Mouse (Mus musculus) embryonic stem cell, embryonic (primary cell): ENCODE measurements around the gene Vwa7.

Source experiments
- CTCF ChIA-PET, 4 experiments: fragments of 300-600 bp in 2 of 4; fragments of 350-600 bp in 2 of 4; sonication (Branson Sonifier 250); formaldehyde crosslinking; loops; one replicate each; lab custom pipeline; 2022; ENCODE audit warnings: inconsistent platforms in 2 of 4; lab: Charles Lee
- POLR2A ChIA-PET, 4 experiments: fragments of 300-600 bp in 2 of 4; fragments of 350-600 bp in 2 of 4; sonication (Branson Sonifier 250); formaldehyde crosslinking; loops; one replicate each; lab custom pipeline; 2022; ENCODE audit warnings: antibody characterized with exemption in 4 of 4, inconsistent platforms in 1 of 4; lab: Charles Lee

Vwa7 gene

GRCm38 (mm10) chr17:35023221-35023620, 6.8 kb downstream of the Vwa7 start:
- POLR2A ChIA-PET, result interaction anchor here in 2 of 4 experiments (1.0 to 2.5 kb wide), 7 partner anchors 14 to 140 kb away, joined by 3 to 10 read pairs (median 4); partner anchors contain the start of genes Csnk2b (in 1 of the 2), Gpank1 (in 1 of the 2) and Ly6g6e (in 1 of the 2)
- CTCF ChIA-PET, result interaction anchor here in 2 of 4 experiments (1.4 to 2.7 kb wide), 3 partner anchors 10 to 74 kb away, joined by 3 to 12 read pairs (median 3); partner anchors contain the start of gene Abhd16a (in 1 of the 2)

- ChIA-PET CTCF (interaction anchor here in 1 of 4 experiments (1.8 kb wide), 1 partner anchor 73 kb away, joined by 3 read pairs; no protein-coding TSS in a partner anchor), POLR2A (interaction anchor here in 3 of 4 experiments (0.5 to 1.7 kb wide), 8 partner anchors 9 to 139 kb away, joined by 3 to 7 read pairs (median 4); partner anchors contain the start of genes Ly6g6e (in 1 of the 3) and Msh5 (in 1 of the 3))
Measured at GRCm38 (mm10) chr17:35023756-35024155, 7.4 kb downstream of the Vwa7 start.

GRCm38 (mm10) chr17:35024261-35024660, 7.9 kb downstream of the Vwa7 start:
- ChIA-PET CTCF (interaction anchor here in 1 of 4 experiments (1.8 kb wide), 1 partner anchor 73 kb away, joined by 3 read pairs; no protein-coding TSS in a partner anchor), POLR2A (interaction anchor here in 3 of 4 experiments (0.5 to 1.7 kb wide), 7 partner anchors 10 to 139 kb away, joined by 3 to 7 read pairs (median 4); partner anchors contain the start of genes Ly6g6e (in 1 of the 3) and Msh5 (in 1 of the 3))

GRCm38 (mm10) chr17:35024691-35025488, 8.5 kb downstream of the Vwa7 start:
- CTCF ChIA-PET, result interaction anchor here (0.6 to 1.8 kb wide), 6 partner anchors 8 to 119 kb away, joined by 3 to 9 read pairs (median 6); no protein-coding TSS in a partner anchor
- POLR2A ChIA-PET, result interaction anchor here in 3 of 4 experiments (0.6 to 1.7 kb wide), 14 partner anchors 9 to 263 kb away, joined by 3 to 7 read pairs (median 3); partner anchors contain the start of genes Atp6v1g2 (in 1 of the 3), Cfb (in 1 of the 3), D17H6S53E (in 1 of the 3) and Ly6g6e (in 1 of the 3)

GRCm38 (mm10) chr17:35026206-35026605, 9.8 kb downstream of the Vwa7 start:
- ChIA-PET POLR2A (interaction anchor here (0.6 to 1.2 kb wide), 8 partner anchors 11 to 208 kb away, joined by 3 to 5 read pairs (median 3); partner anchors contain the start of genes Atp6v1g2 (in 1 of the 4) and Ddah2 (in 1 of the 4)), CTCF (interaction anchor here in 2 of 4 experiments (0.6 to 0.7 kb wide), 3 partner anchors 48 to 149 kb away, joined by 3 to 6 read pairs (median 5); no protein-coding TSS in a partner anchor)

GRCm38 (mm10) chr17:35027277-35028068, 11.1 kb downstream of the Vwa7 start, which contains the start of gene Sapcd1:
Gene Sapcd1 (minus strand): TSS chr17:35028016.
- CTCF ChIA-PET, result interaction anchor here in 2 of 4 experiments (0.5 to 1.6 kb wide), 5 partner anchors 32 to 142 kb away, joined by 3 to 4 read pairs (median 4); partner anchors contain the start of gene Ddah2 (in 1 of the 2)
- POLR2A ChIA-PET, result interaction anchor here (0.6 to 3.0 kb wide), 22 partner anchors 8 to 100 kb away, joined by 3 to 11 read pairs (median 4); partner anchors contain the start of genes Msh5 (in 3 of the 4), Clic1 (in 1 of the 4), Ddah2 (in 1 of the 4) and Ly6g6f (in 1 of the 4)

- CTCF ChIA-PET, result interaction anchor here in 1 of 4 experiments (0.6 to 1.6 kb wide), 3 partner anchors 31 to 137 kb away, joined by 3 to 4 read pairs (median 4); partner anchors contain the start of gene Ddah2
- POLR2A ChIA-PET, result interaction anchor here in 3 of 4 experiments (0.6 to 3.0 kb wide), 31 partner anchors 8 to 218 kb away, joined by 3 to 17 read pairs (median 4); partner anchors contain the start of genes Msh5 (in 3 of the 3), Ddah2 (in 2 of the 3), Clic1 (in 1 of the 3) and Ly6g6f (in 1 of the 3)
Measured at GRCm38 (mm10) chr17:35028315-35028714, 11.9 kb downstream of the Vwa7 start.

- POLR2A ChIA-PET, result interaction anchor here (0.5 to 3.0 kb wide), 23 partner anchors 8 to 798 kb away, joined by 3 to 17 read pairs (median 4); partner anchors contain the start of genes Ddah2 (in 2 of the 4), Hspa1a (in 1 of the 4), Hspa1l (in 1 of the 4) and Ly6g6e (in 1 of the 4)
- CTCF ChIA-PET, result interaction anchor here (0.6 to 2.0 kb wide), 21 partner anchors 8 to 137 kb away, joined by 3 to 27 read pairs (median 3); partner anchors contain the start of genes Csnk2b (in 1 of the 4), Ddah2 (in 1 of the 4), Gpank1 (in 1 of the 4) and Msh5 (in 1 of the 4)
Measured at GRCm38 (mm10) chr17:35029691-35030532, 13.5 kb downstream of the Vwa7 start.

GRCm38 (mm10) chr17:35031272-35031671, 14.9 kb downstream of the Vwa7 start:
- CTCF ChIA-PET, result interaction anchor here in 3 of 4 experiments (0.6 to 1.2 kb wide), 3 partner anchors 66 to 643 kb away, joined by 3 to 11 read pairs (median 3); no protein-coding TSS in a partner anchor

GRCm38 (mm10) chr17:35031880-35032279, 15.5 kb downstream of the Vwa7 start:
- CTCF ChIA-PET, result interaction anchor here in 3 of 4 experiments (0.5 to 1.2 kb wide), 4 partner anchors 65 to 642 kb away, joined by 3 to 6 read pairs (median 4); no protein-coding TSS in a partner anchor

More at GRCm38 (mm10) chr17:35031272-35031671, 14.9 kb downstream of the Vwa7 start:
- POLR2A ChIA-PET, result interaction anchor here in 3 of 4 experiments (0.7 to 1.8 kb wide), 5 partner anchors 10 to 116 kb away, joined by 3 to 4 read pairs (median 3); no protein-coding TSS in a partner anchor

GRCm38 (mm10) chr17:35032323-35032870, 16.0 kb downstream of the Vwa7 start:
- ChIA-PET CTCF (interaction anchor here in 3 of 4 experiments (0.5 to 1.2 kb wide), 5 partner anchors 38 to 606 kb away, joined by 3 to 6 read pairs (median 4); no protein-coding TSS in a partner anchor), POLR2A (interaction anchor here in 2 of 4 experiments (0.7 to 1.2 kb wide), 6 partner anchors 11 to 209 kb away, joined by 3 to 4 read pairs (median 4); partner anchors contain the start of genes Ddah2 (in 1 of the 2) and Ddx39b (in 1 of the 2))

More at GRCm38 (mm10) chr17:35031880-35032279, 15.5 kb downstream of the Vwa7 start:
- POLR2A ChIA-PET, result interaction anchor here in 2 of 4 experiments (0.7 to 1.8 kb wide), 8 partner anchors 10 to 116 kb away, joined by 3 to 4 read pairs (median 3); partner anchors contain the start of gene Ddah2 (in 1 of the 2)

- POLR2A ChIA-PET, result interaction anchor here in 1 of 4 experiments (0.6 kb wide), 1 partner anchor 44 kb away, joined by 3 read pairs; no protein-coding TSS in a partner anchor
- CTCF ChIA-PET, result interaction anchor here in 3 of 4 experiments (0.6 to 1.3 kb wide), 5 partner anchors 12 to 199 kb away, joined by 3 to 6 read pairs (median 4); no protein-coding TSS in a partner anchor
Measured at GRCm38 (mm10) chr17:35033703-35034102, 17.3 kb downstream of the Vwa7 start.

GRCm38 (mm10) chr17:35034896-35035295, 18.5 kb downstream of the Vwa7 start:
- ChIA-PET CTCF (interaction anchor here (0.6 to 1.5 kb wide), 6 partner anchors 14 to 81 kb away, joined by 3 to 9 read pairs (median 6); no protein-coding TSS in a partner anchor), POLR2A (interaction anchor here in 3 of 4 experiments (0.6 to 1.5 kb wide), 6 partner anchors 11 to 135 kb away, joined by 3 to 6 read pairs (median 3); partner anchors contain the start of gene Msh5 (in 2 of the 3))

- ChIA-PET CTCF (interaction anchor here in 1 of 4 experiments (0.6 kb wide), 1 partner anchor 192 kb away, joined by 6 read pairs; no protein-coding TSS in a partner anchor), POLR2A (interaction anchor here in 2 of 4 experiments (0.6 to 1.3 kb wide), 3 partner anchors 21 to 49 kb away, joined by 3 to 4 read pairs (median 3); partner anchors contain the start of gene Ly6g6e (in 1 of the 2))
Measured at GRCm38 (mm10) chr17:35039121-35039873, 22.9 kb downstream of the Vwa7 start.
